Mouse (Mus musculus) ES-E14 (cell line): ENCODE measurements around the gene Ube2k.

Source experiments
- CHD2 ChIP-seq: IDR thresholded peaks from 2 replicates; pipeline ENCODE4 v1.6.1; 2014; ENCODE audit warnings: mild to moderate bottlenecking, low read depth, low read length, inconsistent platforms
- HCFC1 ChIP-seq: IDR thresholded peaks from 2 replicates; pipeline ENCODE4 v1.6.1; 2012; ENCODE audit warnings: low read length, inconsistent platforms, borderline replicate concordance; ENCODE audit not compliant: insufficient read depth
- MAFK ChIP-seq: IDR thresholded peaks from 2 replicates; pipeline ENCODE4 v1.6.1; 2014; ENCODE audit warnings: mild to moderate bottlenecking, low read depth, low read length, inconsistent platforms; ENCODE audit not compliant: insufficient read depth
- ZC3H11A ChIP-seq: IDR thresholded peaks from 2 replicates; pipeline ENCODE4 v1.6.1; 2012; ENCODE audit warnings: low read depth, mild to moderate bottlenecking, inconsistent platforms, low read length, borderline replicate concordance
- ZNF384 ChIP-seq: IDR thresholded peaks from 2 replicates; pipeline ENCODE4 v1.6.1; 2012; ENCODE audit warnings: low read depth, low read length, inconsistent platforms

GRCm38 (mm10) chr5:65489830-65490229 is 47.2 kb upstream of the Ube2k start:
- TF ChIP-seq ZC3H11A = no peak
- no peak for TF ChIP-seq HCFC1
- TF ChIP-seq CHD2 = no peak
- TF ChIP-seq ZNF384 = no peak
- no peak for TF ChIP-seq MAFK
